Mouse (Mus musculus): ENCODE data around the gene Ercc6l2. TPM values are rescaled to one million over a fixed set of nuclear protein-coding genes. Genes with fewer than 3 reads are reported as not detected.
A peak's percentile ranks its signal among the peaks of the same experiment; 100 is the strongest.

Gene Ercc6l2
- polyA plus RNA-seq, 1 experiment from 2014 or later: 16.8 TPM

DNA sequence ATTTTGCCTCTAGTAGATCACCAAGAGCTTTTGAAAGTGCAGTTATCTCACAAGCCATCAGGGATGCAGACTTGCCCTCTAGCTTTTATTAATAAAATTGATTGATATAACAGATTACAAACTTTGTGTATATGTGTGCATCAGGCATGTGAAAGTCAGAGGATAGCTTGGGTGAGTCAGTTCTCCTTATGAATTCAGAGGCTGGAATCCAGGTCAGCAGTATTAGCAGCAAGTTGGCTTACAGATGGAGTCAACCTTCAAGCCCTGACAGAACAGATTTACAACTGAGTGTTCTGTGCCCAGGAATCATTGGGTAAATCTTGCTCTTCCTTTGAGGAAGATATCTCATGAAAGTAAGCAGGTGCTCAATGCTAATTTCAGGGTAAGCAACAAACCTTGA lies 891 bp downstream of the Ercc6l2 start:
- no peaks in the 10 kb centered on the region for H3K79me2 ChIP-seq (ENCODE audit: inconsistent target)
- H3K27ac ChIP-seq: peak overlapping the region; percentile 40
- peak overlapping the region; percentile 50 for H3K4me3 ChIP-seq (ENCODE audit: inconsistent target)
- H3K36me3 ChIP-seq (ENCODE audit: inconsistent target): no peaks in the 10 kb centered on the region

DNA sequence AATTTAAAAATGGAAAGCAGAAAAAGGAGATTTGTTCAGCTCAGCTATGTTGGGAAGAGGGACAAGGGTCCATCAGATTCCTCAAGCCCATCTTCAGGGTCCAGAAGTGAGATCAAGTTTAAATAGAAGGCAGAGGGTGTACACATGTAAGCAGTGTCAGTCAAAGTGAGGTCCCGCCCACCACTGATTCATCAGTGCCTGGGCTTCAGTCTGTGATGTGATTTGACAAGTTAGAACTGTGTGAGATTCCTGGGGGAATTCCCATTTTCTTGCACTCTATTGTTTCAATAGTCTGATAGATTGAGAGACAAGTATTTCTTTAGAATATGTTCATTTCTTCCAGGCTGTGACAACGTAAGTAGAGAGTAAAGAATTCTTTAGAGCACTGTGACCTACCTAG lies 30.7 kb downstream of the Ercc6l2 start:
- Histone ChIP-seq H3K36me3 (ENCODE audit: inconsistent target) (0 out of 2 replicates have a peak, but pooled peaks cover 4% of the 10 kb centered on the region), H3K4me3 (ENCODE audit: inconsistent target) (no peak overlapping the region), H3K79me2 (ENCODE audit: inconsistent target) (no peaks in the 10 kb centered on the region), H3K27ac (no peak overlapping the region)
- 97% methylated on average over 2 of the region's 2 CpGs for WGBS (ENCODE audit: missing documents)

DNA sequence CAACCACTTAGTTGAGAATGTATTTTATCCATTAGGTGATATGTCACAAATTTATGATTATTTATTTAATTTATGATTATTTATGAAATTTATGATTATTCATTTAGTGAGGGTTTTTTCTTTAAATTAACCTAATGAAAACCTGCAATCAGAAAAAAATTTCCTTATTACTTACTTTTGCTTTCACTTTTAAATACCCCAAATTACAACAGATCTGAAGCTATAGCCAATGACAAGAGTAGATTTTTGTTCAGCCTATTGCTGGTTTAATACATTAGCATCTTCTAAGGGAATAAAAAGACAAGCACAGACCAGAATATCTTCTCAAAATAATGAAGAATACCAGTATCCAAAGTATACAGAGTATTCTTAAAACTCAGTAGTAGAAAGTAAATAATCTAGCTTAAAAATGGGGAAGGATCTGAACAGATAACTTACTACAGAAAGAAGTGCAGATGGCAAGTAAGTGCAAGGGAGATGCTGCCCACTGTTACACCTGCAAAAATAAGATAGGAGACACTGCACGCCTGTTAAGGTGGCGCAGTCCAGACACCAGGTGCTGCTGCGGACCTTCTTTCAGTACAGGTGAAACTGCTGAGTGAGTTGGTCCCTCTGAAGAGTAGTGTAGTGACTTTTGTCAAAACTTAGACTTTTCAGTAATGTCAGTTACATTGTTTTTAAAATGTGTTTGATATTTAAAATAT lies 35.4 kb downstream of the Ercc6l2 start:
- Histone ChIP-seq H3K36me3 (ENCODE audit: inconsistent target) (0 out of 2 replicates have a peak, but pooled peaks cover 4% of the 10 kb centered on the region), H3K27ac (no peak overlapping the region), H3K79me2 (ENCODE audit: inconsistent target) (no peaks in the 10 kb centered on the region), H3K4me3 (ENCODE audit: inconsistent target) (no peak overlapping the region)
- 92% methylated on average over 3 of the region's 3 CpGs for WGBS (ENCODE audit: missing documents)

- no peak overlapping the region for H3K4me3 ChIP-seq (ENCODE audit: inconsistent target)
- no peaks in the 10 kb centered on the region for H3K79me2 ChIP-seq (ENCODE audit: inconsistent target)
- no peaks in the 10 kb centered on the region; the same call in 1 of the 2 replicates for H3K36me3 ChIP-seq (ENCODE audit: inconsistent target)
- WGBS (ENCODE audit: missing documents): 93% methylated on average over 2 of the region's 2 CpGs
- H3K27ac ChIP-seq: no peak overlapping the region
Measured at GRCm38 (mm10) chr13:63872585-63873282, 57.7 kb downstream of the Ercc6l2 start.

GRCm38 (mm10) chr13:63877138-63877537 lies 62.1 kb downstream of the Ercc6l2 start:
- H3K4me3 ChIP-seq (ENCODE audit: inconsistent target): no peak overlapping the region
- no peak overlapping the region for H3K27ac ChIP-seq
- H3K79me2 ChIP-seq (ENCODE audit: inconsistent target): no peaks in the 10 kb centered on the region
- 50% methylated on average over 2 of the region's 6 CpGs for WGBS (ENCODE audit: missing documents)
- H3K36me3 ChIP-seq (ENCODE audit: inconsistent target): no peaks in the 10 kb centered on the region

GRCm38 (mm10) chr13:63879105-63879863 lies 64.2 kb downstream of the Ercc6l2 start:
- WGBS (ENCODE audit: missing documents): 90% methylated on average over 1 of the region's 1 CpGs
- no peaks in the 10 kb centered on the region for H3K36me3 ChIP-seq (ENCODE audit: inconsistent target)

DNA sequence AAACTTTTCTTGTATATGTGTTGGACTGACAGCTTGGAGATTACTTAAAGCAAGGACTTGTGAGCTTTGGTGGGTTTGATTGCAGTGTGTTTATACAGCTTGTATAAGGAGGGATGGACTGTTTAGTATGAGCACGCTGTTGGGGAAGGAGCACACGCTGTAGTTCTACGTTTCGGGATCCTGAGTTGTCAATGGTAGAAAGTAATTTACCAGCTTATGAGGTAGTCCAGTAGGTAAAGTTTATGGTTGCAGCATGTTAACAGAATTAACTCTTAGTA lies 64.8 kb downstream of the Ercc6l2 start:
- Histone ChIP-seq H3K4me3 (ENCODE audit: inconsistent target) (no peak overlapping the region), H3K27ac (no peak overlapping the region), H3K79me2 (ENCODE audit: inconsistent target) (no peaks in the 10 kb centered on the region), H3K36me3 (ENCODE audit: inconsistent target) (no peaks in the 10 kb centered on the region)
- 88% methylated on average over 4 of the region's 4 CpGs for WGBS (ENCODE audit: missing documents)

More at GRCm38 (mm10) chr13:63879105-63879863, 64.2 kb downstream of the Ercc6l2 start:
- Histone ChIP-seq H3K4me3 (ENCODE audit: inconsistent target) (no peak overlapping the region), H3K79me2 (ENCODE audit: inconsistent target) (no peaks in the 10 kb centered on the region), H3K27ac (no peak overlapping the region)

DNA sequence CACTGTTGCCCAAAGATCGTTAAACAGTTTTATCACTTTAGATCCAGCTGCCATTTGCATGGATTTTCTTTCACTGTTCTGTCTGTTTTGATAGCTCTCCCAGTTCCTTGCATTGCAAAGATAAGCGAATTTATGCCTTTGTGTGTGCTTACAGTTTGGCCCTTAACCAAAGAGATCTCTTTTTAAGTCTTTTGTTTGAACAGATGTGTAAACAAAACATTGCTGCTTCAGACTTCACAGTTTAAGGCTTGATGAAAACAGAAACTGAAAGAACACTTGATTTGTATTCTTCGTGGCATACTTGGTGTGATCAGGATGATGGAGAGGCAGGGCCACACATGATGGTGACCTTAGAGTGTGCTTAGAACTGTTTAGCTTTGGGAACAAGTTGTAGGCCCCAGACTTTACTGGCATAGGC lies 70.5 kb downstream of the Ercc6l2 start:
- H3K79me2 ChIP-seq (ENCODE audit: inconsistent target): no peaks in the 10 kb centered on the region
- no peak overlapping the region for H3K4me3 ChIP-seq (ENCODE audit: inconsistent target)
- 75% methylated on average over 3 of the region's 3 CpGs for WGBS (ENCODE audit: missing documents)
- no peaks in the 10 kb centered on the region for H3K36me3 ChIP-seq (ENCODE audit: inconsistent target)
- no peak overlapping the region for H3K27ac ChIP-seq

DNA sequence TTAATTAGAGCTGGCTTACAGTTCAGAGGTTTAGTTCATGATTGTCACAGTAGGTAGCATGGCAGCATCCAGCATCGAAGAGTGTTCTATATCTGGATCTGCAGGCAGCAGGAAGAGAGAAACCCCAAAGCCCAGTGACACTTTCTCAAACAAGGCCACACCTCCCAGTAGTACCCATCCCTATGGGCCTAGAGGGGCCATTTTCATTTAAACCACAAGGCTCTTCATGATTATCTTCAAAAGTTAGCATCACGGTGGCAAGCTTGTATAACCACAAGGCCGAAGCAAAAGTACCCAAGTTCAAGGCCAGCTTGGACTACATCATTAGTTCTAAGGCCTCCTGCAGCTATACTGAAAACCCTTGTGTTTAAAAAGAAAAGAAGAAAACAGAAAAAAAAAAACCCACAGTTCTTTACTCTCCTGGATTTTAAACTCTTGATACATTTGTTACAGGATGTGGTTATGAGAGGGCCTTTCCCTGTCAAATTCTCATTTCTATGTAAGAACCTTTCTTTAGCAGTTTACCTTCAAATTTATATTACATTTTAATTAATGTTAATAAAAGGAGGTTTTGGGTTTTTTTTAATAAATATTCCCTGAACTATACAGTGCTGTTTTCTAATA lies 71.5 kb downstream of the Ercc6l2 start:
- Histone ChIP-seq H3K27ac (no peak overlapping the region), H3K4me3 (ENCODE audit: inconsistent target) (no peak overlapping the region), H3K36me3 (ENCODE audit: inconsistent target) (no peaks in the 10 kb centered on the region), H3K79me2 (ENCODE audit: inconsistent target) (no peaks in the 10 kb centered on the region)
- 67% methylated on average over 3 of the region's 3 CpGs for WGBS (ENCODE audit: missing documents)

DNA sequence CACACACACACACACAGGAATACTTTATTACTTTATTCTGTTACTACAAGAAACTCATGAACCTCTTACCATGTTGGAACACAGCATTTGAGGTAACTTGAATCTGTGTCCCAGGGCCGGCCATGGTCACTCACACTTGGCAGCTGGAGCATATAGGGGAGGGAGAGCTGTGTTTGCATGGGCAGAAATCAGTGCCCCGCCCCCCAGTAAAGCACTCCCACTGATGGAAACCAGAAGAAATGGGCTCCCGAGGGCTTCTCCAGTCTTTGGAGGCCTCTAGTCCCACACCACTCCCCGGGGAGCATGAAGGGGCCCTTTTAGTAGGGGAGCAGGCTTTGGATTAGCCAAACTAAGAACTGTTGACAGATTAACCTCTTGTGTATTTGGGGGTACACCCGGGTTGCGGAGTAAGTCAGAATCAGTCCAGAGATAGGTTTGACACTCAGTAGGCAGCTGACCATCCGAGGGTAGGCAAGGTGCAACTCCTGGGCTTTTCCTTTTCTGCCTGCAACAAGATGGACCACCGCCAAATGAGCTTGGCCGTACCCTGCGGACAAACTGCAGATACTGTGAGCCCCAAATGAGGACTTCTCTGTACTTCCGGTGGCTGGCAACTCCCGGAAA lies 85.8 kb downstream of the Ercc6l2 start:
- no peak overlapping the region for H3K27ac ChIP-seq
- H3K79me2 ChIP-seq (ENCODE audit: inconsistent target): no peaks in the 10 kb centered on the region
- H3K36me3 ChIP-seq (ENCODE audit: inconsistent target): no peaks in the 10 kb centered on the region
- WGBS (ENCODE audit: missing documents): 54% methylated on average over 11 of the region's 12 CpGs
- no peak overlapping the region for H3K4me3 ChIP-seq (ENCODE audit: inconsistent target)

GRCm38 (mm10) chr13:63901303-63901713 lies 86.3 kb downstream of the Ercc6l2 start:
- H3K4me3 ChIP-seq (ENCODE audit: inconsistent target): no peak overlapping the region
- H3K79me2 ChIP-seq (ENCODE audit: inconsistent target): no peaks in the 10 kb centered on the region
- H3K36me3 ChIP-seq (ENCODE audit: inconsistent target): no peaks in the 10 kb centered on the region
- H3K27ac ChIP-seq: no peak overlapping the region
- 26% methylated on average over 16 of the region's 17 CpGs for WGBS (ENCODE audit: missing documents)

DNA sequence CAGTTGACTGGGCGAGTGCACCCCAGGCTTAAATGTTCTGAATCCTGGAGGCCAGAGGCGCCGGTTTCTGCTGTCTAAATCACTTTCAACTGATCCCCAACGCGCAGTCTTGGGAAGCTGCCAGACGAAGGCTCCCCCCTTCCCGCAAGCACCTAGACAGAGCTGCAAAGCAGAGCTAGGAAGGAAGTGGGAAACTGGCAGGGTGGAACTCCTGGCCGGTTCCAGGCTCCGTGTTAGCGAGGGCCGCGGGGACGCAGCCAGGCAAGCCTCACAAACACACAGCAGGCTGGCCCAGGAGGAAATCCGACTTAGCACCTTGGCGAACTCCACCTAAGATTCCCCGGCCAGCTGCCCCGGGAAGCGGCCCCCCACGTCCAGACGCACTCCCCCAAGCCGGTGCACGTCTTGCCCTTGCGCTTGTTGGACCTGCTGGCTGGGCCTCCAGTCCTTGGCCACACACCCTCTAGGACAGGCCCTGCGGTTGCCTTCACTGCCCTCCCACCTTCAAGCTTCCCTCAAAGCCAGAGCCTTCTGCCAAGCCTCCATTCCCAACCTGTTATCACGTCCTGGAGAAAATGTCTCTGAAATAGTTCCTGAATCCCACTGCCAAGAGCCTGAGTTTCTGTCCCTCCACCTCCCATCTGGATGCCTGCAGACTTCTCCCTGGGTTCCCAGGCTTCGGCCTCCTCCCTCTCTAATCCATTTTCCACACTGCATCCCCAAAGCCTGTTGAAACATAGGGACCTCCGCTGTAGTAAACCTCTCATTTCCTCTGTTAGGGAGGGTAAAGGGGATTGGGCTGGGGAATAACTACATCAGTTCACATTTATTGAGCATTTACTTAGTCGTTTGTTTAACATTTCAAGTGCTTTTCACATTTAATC lies 86.9 kb downstream of the Ercc6l2 start:
- no peak overlapping the region for H3K27ac ChIP-seq
- no peaks in the 10 kb centered on the region for H3K36me3 ChIP-seq (ENCODE audit: inconsistent target)
- no peaks in the 10 kb centered on the region for H3K79me2 ChIP-seq (ENCODE audit: inconsistent target)
- 50% methylated on average over 28 of the region's 28 CpGs for WGBS (ENCODE audit: missing documents)
- no peak overlapping the region for H3K4me3 ChIP-seq (ENCODE audit: inconsistent target)

DNA sequence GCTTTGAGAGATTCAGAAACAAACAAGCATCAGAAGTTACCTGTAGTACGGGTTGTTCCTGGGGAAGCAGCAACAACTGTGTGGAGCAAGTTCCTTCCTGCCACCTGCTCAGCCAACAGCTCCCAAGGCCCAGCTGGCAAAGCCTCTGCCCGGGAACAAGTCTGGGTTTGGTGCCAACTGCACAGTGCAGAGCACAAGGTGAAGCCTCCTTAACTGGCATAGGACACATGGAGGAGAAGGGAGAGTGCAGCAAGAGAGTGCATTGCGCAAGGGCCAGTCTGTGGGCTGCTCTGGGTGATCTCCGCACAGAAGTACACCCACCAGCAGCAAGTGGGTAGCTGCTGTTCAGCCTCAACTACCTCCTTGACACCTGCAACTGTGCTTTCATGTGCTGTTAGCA lies 91.5 kb downstream of the Ercc6l2 start:
- Histone ChIP-seq H3K27ac (no peak overlapping the region), H3K4me3 (ENCODE audit: inconsistent target) (no peak overlapping the region), H3K36me3 (ENCODE audit: inconsistent target) (no peaks in the 10 kb centered on the region), H3K79me2 (ENCODE audit: inconsistent target) (no peaks in the 10 kb centered on the region)
- 29% methylated on average over 4 of the region's 4 CpGs for WGBS (ENCODE audit: missing documents)

GRCm38 (mm10) chr13:63907437-63907836 lies 92.4 kb downstream of the Ercc6l2 start:
- 76% methylated on average over 4 of the region's 4 CpGs for WGBS (ENCODE audit: missing documents)

More at GRCm38 (mm10) chr13:63907437-63907836, 92.4 kb downstream of the Ercc6l2 start:
- no peaks in the 10 kb centered on the region for H3K36me3 ChIP-seq (ENCODE audit: inconsistent target)
- no peak overlapping the region for H3K4me3 ChIP-seq (ENCODE audit: inconsistent target)
- no peaks in the 10 kb centered on the region for H3K79me2 ChIP-seq (ENCODE audit: inconsistent target)
- no peak overlapping the region for H3K27ac ChIP-seq

All from macrophage (primary cell).